Mouse (Mus musculus): ENCODE results near the gene Prex1.

DNA sequence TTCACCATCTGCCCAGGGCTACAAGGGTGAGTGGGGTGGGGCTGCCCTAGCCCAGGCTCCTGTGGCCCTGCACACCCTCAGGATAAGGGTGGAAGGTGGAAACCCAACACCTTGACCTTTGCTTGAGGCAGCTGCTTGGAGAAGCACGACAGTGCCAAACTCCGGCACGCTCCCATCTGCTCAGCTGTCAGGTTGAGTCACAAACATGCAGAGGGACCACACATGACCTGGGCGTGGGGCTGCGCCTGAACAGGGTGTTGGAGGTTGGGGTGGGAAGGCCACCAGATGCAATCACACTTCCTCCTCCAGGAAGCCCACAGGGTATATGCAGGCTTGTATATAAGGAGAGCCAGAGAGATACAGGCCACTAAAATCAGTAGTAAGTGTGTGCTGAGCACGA is 26.8 kb upstream of the Prex1 start:
- TF ChIP-seq POLR2A (IDR thresholded peaks at IDR 0.05; ENCODE audit: low read depth, low read length) (no peak), CTCF (IDR thresholded peaks at IDR 0.05; ENCODE audit: extremely low read depth, insufficient read length, insufficient replicate concordance, low read depth, low read length) (no peak)

All from small intestine, adult 2 months (tissue).